Mouse (Mus musculus): Measurements from ENCODE around the gene Gins1. TPM values are rescaled to one million over a fixed set of nuclear protein-coding genes. Genes with fewer than 3 reads are reported as not detected.
"Not testable (repeated sequence)": the region's sequence is repeated elsewhere in the genome, so short reads cannot be mapped to it uniquely, and the experiment has no call there.

Gins1 gene
- total RNA-seq, 1 experiment from 2014 or later = 4.2 TPM

DNA sequence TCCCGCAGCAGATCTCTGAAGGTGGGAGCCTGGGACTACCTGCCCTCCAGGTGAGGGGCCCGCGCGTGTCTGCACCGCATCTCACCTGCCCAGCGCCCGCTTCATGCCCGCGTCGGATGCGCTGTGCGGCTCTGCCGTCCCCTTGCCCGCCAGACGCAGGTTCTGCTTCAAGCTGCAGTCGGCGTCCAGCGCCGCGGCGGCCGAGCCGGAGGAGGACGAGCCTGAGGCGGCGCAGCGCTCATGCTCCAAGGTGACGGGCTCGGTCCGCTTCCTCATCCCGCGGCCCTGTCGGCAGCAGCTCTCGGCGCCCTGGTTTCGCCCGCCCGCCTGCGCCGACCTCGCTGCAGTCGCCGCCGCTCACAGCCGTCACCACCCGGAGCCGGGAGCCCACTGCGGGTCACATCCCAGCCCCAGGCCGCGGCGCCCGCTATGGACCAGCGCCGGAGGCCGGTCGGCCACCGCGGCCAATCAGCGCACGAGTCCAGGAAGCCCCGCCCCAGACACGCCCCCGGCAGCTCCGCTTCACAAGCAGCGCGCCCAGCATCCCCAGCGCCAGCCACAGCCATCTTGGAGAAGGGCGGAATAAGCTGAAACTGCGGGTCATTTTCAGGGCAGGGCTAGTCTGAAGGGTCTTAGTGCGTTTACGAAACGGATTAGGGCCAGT, 796 bp upstream of the Gins1 start, which contains the start of gene Abhd12:
Gene Abhd12 (minus strand): TSS at position 470 of the 664 bp plus-strand sequence.
- ATAC-seq (ENCODE audit: extremely low read depth, insufficient number of reproducible peaks, low FRiP score, poor library complexity, severe bottlenecking) = peak; percentile 93

DNA sequence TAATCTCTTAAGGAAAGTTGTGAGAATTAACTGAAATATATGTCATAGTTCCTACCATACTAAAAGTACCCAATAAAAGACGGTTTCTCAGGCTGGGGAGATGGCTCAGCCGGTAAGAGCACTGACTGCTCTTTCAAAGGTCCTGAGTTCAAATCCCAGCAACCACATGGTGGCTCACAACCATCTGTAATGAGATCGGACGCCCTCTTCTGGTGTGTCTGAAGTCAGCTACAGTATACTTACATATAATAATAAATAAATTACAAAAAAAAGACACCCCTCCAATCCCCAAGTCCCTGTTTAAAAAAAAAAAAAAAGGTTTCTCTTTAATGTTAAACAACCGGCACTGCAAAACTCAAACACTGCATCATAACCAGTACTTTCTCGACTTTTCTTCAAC, 3.7 kb downstream of the Gins1 start:
- not testable (repeated sequence) for ATAC-seq (ENCODE audit: extremely low read depth, insufficient number of reproducible peaks, low FRiP score, poor library complexity, severe bottlenecking)

DNA sequence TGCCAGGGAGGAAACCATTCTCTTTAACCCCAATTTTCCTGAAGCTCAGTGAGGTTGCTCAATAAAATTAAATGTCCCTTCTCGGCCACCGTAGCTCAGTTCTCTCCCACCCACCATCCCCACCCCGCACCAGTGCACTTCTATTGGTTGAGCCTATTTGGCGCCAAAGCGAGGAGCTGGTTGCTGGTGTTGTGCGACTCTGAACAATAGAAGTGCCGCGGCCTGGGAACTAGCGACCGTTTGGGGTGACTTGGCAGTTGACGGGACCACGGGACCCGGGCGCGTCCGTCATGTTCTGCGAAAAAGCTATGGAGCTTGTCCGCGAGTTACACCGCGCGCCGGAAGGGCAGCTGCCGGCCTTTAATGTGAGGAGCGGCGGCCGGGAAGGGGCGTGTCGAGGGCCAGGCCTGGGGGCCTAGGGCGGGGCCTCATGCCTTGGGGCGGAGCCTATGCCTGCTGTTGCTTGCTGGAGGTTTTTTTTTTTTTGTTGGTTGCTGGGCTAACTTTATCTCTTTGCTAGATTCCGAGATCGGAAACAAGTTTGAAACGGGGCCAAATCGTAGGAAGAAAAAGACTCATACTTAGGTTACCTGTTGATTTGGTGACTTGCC, 4.3 kb downstream of the Gins1 start:
- ATAC-seq (ENCODE audit: extremely low read depth, insufficient number of reproducible peaks, low FRiP score, poor library complexity, severe bottlenecking) = peak; percentile 89

DNA sequence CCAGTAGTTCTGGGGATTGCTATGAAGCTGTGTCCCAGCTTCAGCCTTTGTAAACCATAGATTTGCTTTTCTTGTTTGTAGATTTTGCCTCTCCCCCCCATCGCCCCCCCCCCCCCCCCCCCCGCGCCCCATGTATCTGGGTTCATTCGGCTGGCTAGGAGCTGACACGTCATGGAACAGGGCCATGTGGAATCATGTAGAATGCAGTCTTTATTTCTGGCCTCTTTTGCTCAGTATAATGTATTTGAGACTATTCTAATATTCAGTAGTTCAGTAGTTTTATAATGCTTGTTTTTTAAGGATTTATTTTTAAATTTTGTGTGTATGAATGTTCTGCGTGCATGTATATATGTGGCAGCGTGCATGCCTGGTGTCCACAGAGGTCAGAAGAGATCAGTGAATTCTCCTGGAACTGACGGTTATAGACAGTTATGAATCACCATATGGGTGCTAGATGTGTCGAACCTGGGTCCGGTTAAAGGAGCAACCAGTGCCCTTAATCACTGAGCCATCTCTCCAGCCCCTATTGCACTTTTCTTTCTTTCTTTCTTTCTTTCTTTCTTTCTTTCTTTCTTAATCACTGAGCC, 5.2 kb downstream of the Gins1 start:
- ATAC-seq (ENCODE audit: extremely low read depth, insufficient number of reproducible peaks, low FRiP score, poor library complexity, severe bottlenecking) = no peak

GRCm38 (mm10) chr2:150914781-150915515, 9.7 kb downstream of the Gins1 start:
- no peak for ATAC-seq (ENCODE audit: extremely low read depth, insufficient number of reproducible peaks, low FRiP score, poor library complexity, severe bottlenecking)

- ATAC-seq (ENCODE audit: extremely low read depth, insufficient number of reproducible peaks, low FRiP score, poor library complexity, severe bottlenecking) = no peak
Measured at GRCm38 (mm10) chr2:150915786-150916185, 10.6 kb downstream of the Gins1 start.

- no peak for ATAC-seq (ENCODE audit: extremely low read depth, insufficient number of reproducible peaks, low FRiP score, poor library complexity, severe bottlenecking)
Measured at GRCm38 (mm10) chr2:150918720-150919119, 13.5 kb downstream of the Gins1 start.

DNA sequence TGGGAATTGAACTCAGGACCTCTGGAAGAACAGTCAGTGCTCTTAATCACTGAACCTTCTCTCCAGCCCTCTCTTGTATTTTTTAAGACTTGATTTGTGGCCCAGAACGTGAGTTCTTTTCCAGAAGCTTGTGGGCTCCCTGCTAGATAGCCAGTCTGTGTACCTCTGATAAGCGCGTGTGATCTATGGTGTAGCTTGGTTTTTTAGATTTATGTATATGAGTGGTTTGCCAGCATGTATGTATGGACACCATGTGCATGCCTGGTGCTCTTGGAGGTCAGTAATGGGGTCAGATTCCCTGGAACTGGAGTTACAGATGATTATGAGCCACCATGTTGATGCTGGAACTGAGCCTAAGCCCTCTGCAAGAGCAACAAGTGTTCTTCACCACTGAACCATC, 15.3 kb downstream of the Gins1 start:
- no peak for ATAC-seq (ENCODE audit: extremely low read depth, insufficient number of reproducible peaks, low FRiP score, poor library complexity, severe bottlenecking)

- ATAC-seq (ENCODE audit: extremely low read depth, insufficient number of reproducible peaks, low FRiP score, poor library complexity, severe bottlenecking) = 0 out of 2 replicates have a peak, but pooled peaks have one; percentile 26
Measured at GRCm38 (mm10) chr2:150921697-150922096, 16.5 kb downstream of the Gins1 start.

GRCm38 (mm10) chr2:150922165-150922564, 17.0 kb downstream of the Gins1 start:
- ATAC-seq (ENCODE audit: extremely low read depth, insufficient number of reproducible peaks, low FRiP score, poor library complexity, severe bottlenecking) = no peak

- ATAC-seq (ENCODE audit: extremely low read depth, insufficient number of reproducible peaks, low FRiP score, poor library complexity, severe bottlenecking) = no peak
Measured at GRCm38 (mm10) chr2:150923026-150923425, 17.8 kb downstream of the Gins1 start.

GRCm38 (mm10) chr2:150923505-150923904, 18.3 kb downstream of the Gins1 start:
- ATAC-seq (ENCODE audit: extremely low read depth, insufficient number of reproducible peaks, low FRiP score, poor library complexity, severe bottlenecking) = no peak

GRCm38 (mm10) chr2:150927038-150927720, 22.0 kb downstream of the Gins1 start:
- ATAC-seq (ENCODE audit: extremely low read depth, insufficient number of reproducible peaks, low FRiP score, poor library complexity, severe bottlenecking) = no peak

DNA sequence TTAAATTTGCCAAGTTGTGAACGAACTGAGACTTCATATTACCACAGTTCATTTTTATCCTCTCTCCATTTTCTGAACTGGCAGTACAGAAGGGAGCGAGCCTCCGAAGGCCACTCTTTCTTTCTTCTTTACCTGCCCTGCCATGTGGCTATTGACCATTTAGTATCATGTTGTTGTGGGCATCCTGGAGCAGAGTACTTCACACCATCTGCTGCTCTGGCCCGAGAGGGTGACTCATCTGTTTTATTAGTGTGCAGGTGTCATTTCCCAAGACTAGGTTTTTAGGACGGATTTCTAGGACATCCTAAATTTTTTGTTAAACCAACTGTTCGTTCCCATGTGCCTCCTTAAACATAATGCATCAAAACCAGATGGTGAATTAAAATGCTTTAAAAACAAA, 24.0 kb downstream of the Gins1 start:
- no peak for ATAC-seq (ENCODE audit: extremely low read depth, insufficient number of reproducible peaks, low FRiP score, poor library complexity, severe bottlenecking)

DNA sequence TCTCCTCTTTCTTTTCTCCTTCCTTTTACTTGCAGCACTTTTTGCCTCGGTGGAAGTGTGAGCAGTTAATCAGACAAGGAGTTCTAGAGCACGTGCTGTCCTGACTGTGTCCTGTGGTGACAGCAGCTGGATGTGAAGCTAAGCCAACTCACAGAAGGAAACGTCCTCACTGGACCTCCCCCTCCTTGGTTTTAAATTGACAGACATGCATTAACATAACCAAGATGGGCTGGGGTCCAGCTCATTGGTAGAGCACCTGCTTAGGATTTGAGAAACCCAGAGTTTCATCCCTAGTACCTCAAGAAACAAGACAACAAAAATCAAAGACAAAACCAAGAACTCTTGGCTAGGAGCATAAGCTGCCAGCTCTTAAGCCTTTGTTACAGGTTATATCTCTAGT, 25.6 kb downstream of the Gins1 start:
- ATAC-seq (ENCODE audit: extremely low read depth, insufficient number of reproducible peaks, low FRiP score, poor library complexity, severe bottlenecking) = no peak

GRCm38 (mm10) chr2:150933482-150933881, 28.3 kb downstream of the Gins1 start:
- no peak for ATAC-seq (ENCODE audit: extremely low read depth, insufficient number of reproducible peaks, low FRiP score, poor library complexity, severe bottlenecking)

DNA sequence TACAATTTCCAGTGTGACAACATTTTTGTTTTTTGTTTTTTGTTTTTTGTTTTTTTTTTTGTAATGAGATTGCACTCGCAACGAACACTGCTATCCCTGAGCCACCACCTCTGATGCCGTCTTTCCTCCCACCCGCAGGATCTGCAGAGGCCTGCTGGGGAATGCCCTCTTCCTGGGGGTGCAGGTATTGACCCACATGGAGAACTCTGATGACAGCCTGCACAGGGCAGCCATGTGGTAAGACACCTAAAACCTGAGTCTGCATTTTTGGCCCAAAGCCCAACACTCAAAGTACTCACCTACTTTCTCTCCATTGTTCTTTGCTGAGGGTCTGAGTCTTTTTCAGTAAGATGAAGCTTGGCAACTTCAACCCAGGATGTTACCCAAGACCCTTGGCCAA, 29.5 kb downstream of the Gins1 start:
- ATAC-seq (ENCODE audit: extremely low read depth, insufficient number of reproducible peaks, low FRiP score, poor library complexity, severe bottlenecking) = no peak

GRCm38 (mm10) chr2:150944017-150944416, 38.8 kb downstream of the Gins1 start:
- no peak for ATAC-seq (ENCODE audit: extremely low read depth, insufficient number of reproducible peaks, low FRiP score, poor library complexity, severe bottlenecking)

GRCm38 (mm10) chr2:150947341-150947740, 42.1 kb downstream of the Gins1 start:
- ATAC-seq (ENCODE audit: extremely low read depth, insufficient number of reproducible peaks, low FRiP score, poor library complexity, severe bottlenecking) = not testable (repeated sequence)
